Mouse (Mus musculus) heart, embryonic 12.5 days (tissue): ENCODE measurements around the gene Chordc1. TPM values are rescaled to one million over a fixed set of nuclear protein-coding genes. Genes with fewer than 3 reads are reported as not detected.
"Not testable (repeated sequence)": the region's sequence is repeated elsewhere in the genome, so short reads cannot be mapped to it uniquely, and the experiment has no call there.

ENCODE experiments used
- ATAC-seq: fragments of 200-750 bp; cut with Nextera tagmentation; 2 replicates; pipeline ENCODE4 v1.8.0; 2017; ENCODE audit warnings: moderate TSS enrichment, moderate library complexity; ENCODE audit not compliant: insufficient number of reproducible peaks, low FRiP score
- H3K27ac ChIP-seq: fragments of 300-500 bp; sonication (generic); 2 replicates; pipeline ENCODE4 v1.5.1; 2016; ENCODE audit warnings: mild to moderate bottlenecking, moderate library complexity; ENCODE audit not compliant: poor library complexity, severe bottlenecking
- H3K27me3 ChIP-seq: fragments of 300-500 bp; sonication (generic); replicated peaks from 2 replicates; pipeline ENCODE4 v1.6.1; 2016; ENCODE audit warnings: mild to moderate bottlenecking, moderate library complexity
- H3K36me3 ChIP-seq: fragments of 300-500 bp; sonication (generic); 2 replicates; pipeline ENCODE4 v1.6.1; 2016; ENCODE audit warnings: mild to moderate bottlenecking, moderate library complexity
- H3K4me1 ChIP-seq: fragments of 300-500 bp; sonication (generic); replicated peaks from 2 replicates; pipeline ENCODE4 v1.6.1; 2016; ENCODE audit warnings: mild to moderate bottlenecking
- H3K4me2 ChIP-seq: fragments of 300-500 bp; sonication (generic); 2 replicates; pipeline ENCODE4 v1.6.1; 2016; ENCODE audit warnings: mild to moderate bottlenecking, moderate library complexity
- H3K4me3 ChIP-seq: fragments of 300-500 bp; sonication (generic); 2 replicates; pipeline ENCODE4 v1.5.1; 2016; ENCODE audit warnings: mild to moderate bottlenecking
- H3K9ac ChIP-seq: fragments of 300-500 bp; sonication (generic); 2 replicates; pipeline ENCODE4 v1.6.1; 2016; ENCODE audit warnings: mild to moderate bottlenecking, moderate library complexity
- H3K9me3 ChIP-seq: fragments of 300-500 bp; sonication (generic); replicated peaks from 2 replicates; pipeline ENCODE4 v1.6.1; 2016; ENCODE audit warnings: mild to moderate bottlenecking, moderate library complexity
- WGBS: fragments of 180-500 bp; shearing (Covaris S2); methylation state at CpG from one replicate; pipeline ENCODE4 v1.1.7; 2016; 5-methylcytosine and 5-hydroxymethylcytosine counted together
- polyA plus RNA-seq: library from polyadenylated mRNA; unstranded; fragments of >200 nt; fragmentation: Nextera tagmentation; extraction: Ambion mirVana; gene quantifications from 2 replicates; pipeline ENCODE4 v1.2.1, GENCODE M21; 2016

Gene Chordc1
- 79.4 and 83.7 TPM in 2 replicates for polyA plus RNA-seq

DNA sequence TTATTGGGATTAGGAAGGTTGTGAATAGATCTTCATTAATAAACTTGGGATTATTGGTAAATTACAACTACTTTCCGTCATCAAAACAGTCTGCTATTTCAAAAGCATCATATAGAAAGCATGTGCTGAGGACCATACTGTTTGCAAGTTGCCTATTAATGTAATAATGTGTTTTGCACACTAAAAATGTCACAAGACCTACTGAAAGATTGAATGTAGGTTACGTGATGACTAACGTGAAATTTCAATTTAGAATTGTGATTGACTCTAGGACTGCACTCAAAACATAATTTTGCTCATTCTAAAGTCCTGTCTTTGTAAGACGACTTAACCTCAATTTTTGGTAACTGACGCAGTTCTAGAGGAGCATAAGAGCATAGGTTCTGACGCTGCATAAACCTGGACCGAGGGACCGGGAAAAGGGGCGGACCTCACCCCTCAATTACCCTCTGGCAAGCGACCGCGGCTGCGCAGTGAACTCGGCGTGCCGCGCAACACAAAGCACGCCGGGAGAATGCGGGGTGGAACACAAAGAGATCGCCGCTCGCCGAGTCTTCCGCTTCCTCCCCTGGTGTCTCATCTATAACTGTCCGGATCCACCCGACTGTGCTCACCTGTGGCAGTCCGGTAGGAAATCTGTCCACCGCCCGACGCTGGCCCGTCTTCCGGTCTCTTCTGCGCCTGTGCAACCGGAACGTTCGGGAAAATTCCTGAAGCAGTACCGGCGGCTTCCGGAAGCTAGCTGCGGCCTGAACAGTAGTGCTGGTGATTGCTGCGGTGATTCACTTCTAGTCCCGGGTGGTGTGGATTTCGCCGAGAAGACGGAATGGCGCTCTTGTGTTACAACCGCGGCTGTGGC lies at the start of gene Chordc1:
Gene Chordc1 (plus strand): TSS at position 555 of the 859 bp plus-strand sequence.
- peak; percentile 99 for ATAC-seq
- 3% methylated on average over 49 of the region's 49 CpGs for WGBS
- Histone ChIP-seq H3K4me2 (peak within 1 kb of the TSS; percentile 93), H3K4me1 (peaks cover 7% of the 10 kb centered on the region), H3K9me3 (no peaks in the 10 kb centered on the region), H3K36me3 (0 out of 2 replicates have a peak, but pooled peaks cover 3% of the 10 kb centered on the region), H3K27me3 (no peaks in the 10 kb centered on the region), H3K9ac (peak within 1 kb of the TSS; percentile 98), H3K4me3 (peak within 1 kb of the TSS; percentile 98), H3K27ac (peak within 1 kb of the TSS; percentile 90)

DNA sequence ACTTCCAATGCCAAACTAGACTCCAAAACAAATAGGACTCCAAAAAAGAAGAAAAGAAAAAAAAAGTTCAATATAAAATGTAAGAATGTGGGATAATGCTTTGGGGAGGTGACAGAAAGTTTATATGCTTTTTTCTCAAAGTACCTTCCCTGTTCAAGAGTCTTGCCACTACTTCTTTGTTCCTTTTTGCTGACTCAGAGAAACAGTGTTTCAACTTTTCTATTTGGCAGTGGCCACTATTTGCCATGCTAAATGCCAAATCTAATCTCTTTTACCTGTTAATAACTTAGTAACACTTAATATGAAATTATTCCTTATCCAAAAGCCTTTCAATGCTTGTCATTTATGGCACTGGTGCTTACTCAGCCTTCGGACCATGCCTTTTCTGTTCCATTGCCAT lies 16.0 kb upstream of the Chordc1 start:
- no peak overlapping the region for H3K9ac ChIP-seq
- no peak overlapping the region for H3K4me3 ChIP-seq
- no peak for ATAC-seq
- H3K36me3 ChIP-seq = no peaks in the 10 kb centered on the region
- no peaks in the 10 kb centered on the region for H3K9me3 ChIP-seq
- no peaks in the 10 kb centered on the region for H3K4me1 ChIP-seq
- no peaks in the 10 kb centered on the region for H3K27me3 ChIP-seq
- WGBS = 83% methylated on average over 1 of the region's 1 CpGs
- no peak overlapping the region for H3K4me2 ChIP-seq
- H3K27ac ChIP-seq = no peak overlapping the region

DNA sequence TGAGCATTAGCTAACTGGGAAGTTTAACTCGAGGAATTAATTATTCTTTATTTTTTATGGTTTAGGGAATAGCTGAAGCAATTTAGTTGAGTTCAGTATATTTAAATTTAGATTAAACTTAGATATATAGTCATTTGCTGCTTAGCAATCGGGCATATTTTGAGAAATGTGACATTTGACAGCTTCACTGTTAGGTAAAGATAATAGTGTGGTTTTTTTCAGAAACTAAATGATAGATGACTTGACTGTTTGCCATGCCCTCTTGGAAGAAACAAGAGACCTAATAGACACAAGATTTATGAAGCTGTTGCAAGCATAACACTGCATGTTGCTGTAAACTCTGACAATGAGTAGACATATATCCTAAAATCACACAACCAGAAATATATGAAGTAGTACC lies 15.1 kb upstream of the Chordc1 start:
- no peak for ATAC-seq
- no peaks in the 10 kb centered on the region for H3K4me1 ChIP-seq
- no peaks in the 10 kb centered on the region for H3K36me3 ChIP-seq
- H3K9me3 ChIP-seq = no peaks in the 10 kb centered on the region
- no peak overlapping the region for H3K27ac ChIP-seq
- H3K27me3 ChIP-seq = no peaks in the 10 kb centered on the region
- no peak overlapping the region for H3K4me2 ChIP-seq
- H3K4me3 ChIP-seq = no peak overlapping the region
- WGBS = 34% methylated on average over 2 of the region's 2 CpGs
- no peak overlapping the region for H3K9ac ChIP-seq

DNA sequence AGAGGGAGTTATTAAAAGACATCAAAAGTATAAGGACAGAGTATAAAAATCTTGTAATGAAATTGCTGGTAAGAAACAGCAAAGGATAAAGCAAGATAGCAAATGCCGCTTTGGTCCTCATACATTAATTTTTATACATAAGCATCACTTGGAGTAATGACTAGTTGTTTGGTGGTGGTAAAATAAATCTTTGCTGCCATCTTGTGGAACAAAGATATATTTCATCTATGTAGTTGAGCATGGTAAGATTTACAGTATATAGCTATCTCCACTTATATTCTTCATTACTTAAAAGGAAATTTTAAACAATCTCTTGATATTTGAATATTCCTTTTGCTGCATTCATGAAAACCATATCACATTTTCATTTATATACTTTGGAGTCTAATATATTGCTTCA lies 14.4 kb upstream of the Chordc1 start:
- no peaks in the 10 kb centered on the region for H3K36me3 ChIP-seq
- H3K4me1 ChIP-seq = no peaks in the 10 kb centered on the region
- no peak for ATAC-seq
- 40% methylated on average over 1 of the region's 1 CpGs for WGBS
- no peak overlapping the region for H3K27ac ChIP-seq
- H3K9me3 ChIP-seq = no peaks in the 10 kb centered on the region
- no peak overlapping the region for H3K9ac ChIP-seq
- no peak overlapping the region for H3K4me2 ChIP-seq
- H3K27me3 ChIP-seq = no peaks in the 10 kb centered on the region
- no peak overlapping the region for H3K4me3 ChIP-seq

DNA sequence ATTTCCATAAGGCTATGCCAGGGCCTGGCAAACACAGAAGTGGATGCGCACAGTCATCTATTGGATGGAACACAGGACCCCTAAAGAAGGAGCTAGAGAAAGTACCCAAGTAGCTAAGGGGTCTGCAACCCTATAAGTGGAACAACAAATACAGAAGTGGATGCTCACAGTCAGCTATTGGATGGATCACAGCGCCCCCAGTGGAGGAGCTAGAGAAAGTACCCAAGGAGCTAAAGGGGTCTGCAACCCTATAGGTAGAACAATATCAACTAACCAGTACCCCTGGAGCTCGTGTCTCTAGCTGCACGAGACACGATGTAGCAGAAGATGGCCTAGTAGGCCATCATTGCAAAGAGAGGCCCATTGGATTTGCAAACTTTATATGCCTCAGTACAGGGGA lies 13.2 kb upstream of the Chordc1 start:
- not testable (repeated sequence) for ATAC-seq, H3K4me3 ChIP-seq, H3K27me3 ChIP-seq, H3K27ac ChIP-seq, H3K9me3 ChIP-seq, H3K4me1 ChIP-seq, H3K4me2 ChIP-seq, H3K36me3 ChIP-seq, H3K9ac ChIP-seq
- WGBS = 31% methylated on average over 5 of the region's 5 CpGs

DNA sequence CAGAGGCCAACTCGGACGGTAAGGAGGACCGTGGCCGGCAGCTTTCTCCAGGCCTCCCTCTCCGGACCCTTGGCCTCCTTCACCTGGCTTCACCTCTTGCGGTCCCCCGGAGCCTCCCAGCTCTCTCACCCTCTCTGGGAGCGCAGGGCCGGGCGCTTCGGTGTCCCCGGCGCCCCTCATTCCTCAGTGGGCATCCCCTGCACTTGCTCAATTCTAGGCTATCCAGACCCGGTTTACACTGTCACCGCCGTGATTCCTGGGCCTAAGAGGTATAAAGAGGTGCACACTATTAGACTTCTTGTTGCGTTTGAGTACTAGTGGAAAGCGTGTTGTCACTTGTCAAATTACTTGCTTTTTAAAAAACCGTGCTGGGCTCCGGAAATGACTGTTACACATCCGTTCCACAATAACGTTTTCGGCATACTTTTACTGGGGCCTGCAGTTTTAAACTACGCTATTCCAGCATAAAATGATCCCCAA lies 558 bp downstream of the Chordc1 start:
- Histone ChIP-seq H3K36me3 (peaks cover 6% of the 10 kb centered on the region; the same call in 1 of the 2 replicates), H3K4me2 (peak overlapping the region; percentile 93), H3K27me3 (no peaks in the 10 kb centered on the region), H3K9me3 (no peaks in the 10 kb centered on the region), H3K27ac (peak overlapping the region; percentile 90), H3K9ac (peak overlapping the region; percentile 98), H3K4me3 (peak overlapping the region; percentile 98), H3K4me1 (peaks cover 7% of the 10 kb centered on the region)
- peak; percentile 67 for ATAC-seq
- 1% methylated on average over 24 of the region's 24 CpGs for WGBS

DNA sequence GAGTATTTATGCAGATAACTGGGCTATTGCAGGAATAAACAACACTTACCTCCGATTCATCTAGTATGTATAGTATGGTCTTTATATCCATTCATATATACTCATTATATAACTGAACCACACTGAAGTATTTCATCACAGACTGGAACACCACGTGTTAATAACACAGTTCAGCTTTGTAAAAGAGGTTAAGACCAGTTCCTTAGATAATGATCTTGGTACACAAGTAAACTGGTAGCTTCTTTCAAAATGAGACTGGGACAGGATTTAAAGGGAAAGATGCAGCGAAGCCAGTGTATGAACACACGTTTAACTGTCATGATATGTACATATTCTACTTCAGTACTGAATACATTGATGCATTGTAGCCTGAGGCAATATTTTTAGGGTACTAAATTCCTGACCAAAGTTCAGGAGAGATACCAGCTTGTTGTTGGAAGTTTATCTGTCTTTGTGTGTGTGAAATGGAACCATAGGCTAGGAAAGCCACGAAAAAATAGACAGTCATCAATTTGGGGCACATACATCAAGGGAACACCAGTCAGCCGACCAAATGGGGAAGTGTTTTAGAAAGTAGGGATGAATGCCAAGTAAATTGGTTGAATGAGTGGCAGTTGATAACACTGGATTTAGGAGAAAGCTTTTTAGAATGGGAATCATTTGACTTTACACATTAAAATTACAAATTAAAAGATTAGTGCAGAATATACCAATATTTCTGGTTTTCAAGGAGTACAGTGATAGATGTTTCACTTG lies 1.3 kb downstream of the Chordc1 start:
- Histone ChIP-seq H3K9ac (peak overlapping the region; percentile 98), H3K9me3 (no peaks in the 10 kb centered on the region), H3K4me1 (peaks cover 7% of the 10 kb centered on the region), H3K4me2 (peak overlapping the region; percentile 93), H3K27me3 (no peaks in the 10 kb centered on the region), H3K27ac (no peak overlapping the region), H3K36me3 (peaks cover 6% of the 10 kb centered on the region; the same call in 1 of the 2 replicates), H3K4me3 (peak overlapping the region; percentile 98)
- 40% methylated on average over 6 of the region's 6 CpGs for WGBS
- no peak for ATAC-seq

DNA sequence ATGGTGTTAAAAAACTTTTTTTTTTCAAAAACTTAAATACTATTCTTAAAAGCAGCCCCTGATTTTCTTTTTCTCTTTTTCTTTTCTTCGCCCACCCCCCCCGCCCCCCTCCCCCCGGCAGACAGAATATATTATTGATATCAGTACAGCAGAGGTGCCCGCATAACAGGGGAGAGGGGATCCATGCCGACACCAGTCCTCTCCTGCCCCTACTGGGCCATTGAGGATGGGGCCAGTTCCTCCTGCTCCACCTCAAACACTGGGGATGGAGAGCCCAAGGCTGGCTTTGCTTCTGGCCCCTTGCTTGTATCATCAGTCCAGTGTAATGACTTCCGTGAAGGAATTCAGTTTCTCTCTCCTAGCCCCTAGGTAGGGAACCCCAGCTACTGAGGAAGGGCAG lies 6.4 kb downstream of the Chordc1 start:
- no peaks in the 10 kb centered on the region for H3K9me3 ChIP-seq
- no peak overlapping the region for H3K4me2 ChIP-seq
- no peak overlapping the region for H3K27ac ChIP-seq
- 85% methylated on average over 6 of the region's 6 CpGs for whole genome bisulfite sequencing
- H3K36me3 ChIP-seq = peaks cover 48% of the 10 kb centered on the region
- no peak overlapping the region for H3K9ac ChIP-seq
- H3K4me3 ChIP-seq = no peak overlapping the region
- no peak for ATAC-seq
- H3K27me3 ChIP-seq = no peaks in the 10 kb centered on the region
- peaks cover 4% of the 10 kb centered on the region for H3K4me1 ChIP-seq

DNA sequence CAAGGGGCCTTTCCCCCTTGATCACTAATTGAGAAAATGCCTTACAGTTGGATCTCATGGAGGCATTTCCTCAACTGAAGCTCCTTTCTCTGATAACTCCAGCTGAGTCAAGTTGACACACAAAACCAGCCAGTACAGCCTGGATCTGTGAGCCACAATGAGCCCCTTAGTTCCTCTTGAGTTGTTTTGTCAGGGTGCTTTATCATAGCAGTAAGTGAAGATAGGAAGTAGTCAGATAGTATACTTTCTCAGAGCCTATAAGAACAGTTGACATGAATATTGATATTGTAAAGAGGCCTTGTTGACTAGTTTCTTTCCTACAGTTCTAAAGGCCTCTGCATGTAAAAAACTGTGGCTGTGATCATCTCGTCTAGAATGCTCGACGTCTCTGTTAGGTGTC lies 28.1 kb downstream of the Chordc1 start:
- ATAC-seq = no peak
- H3K4me1 ChIP-seq = no peaks in the 10 kb centered on the region
- no peak overlapping the region for H3K4me2 ChIP-seq
- no peak overlapping the region for H3K27ac ChIP-seq
- H3K9me3 ChIP-seq = no peaks in the 10 kb centered on the region
- WGBS = 75% methylated on average over 3 of the region's 3 CpGs
- H3K27me3 ChIP-seq = no peaks in the 10 kb centered on the region
- no peak overlapping the region for H3K4me3 ChIP-seq
- H3K9ac ChIP-seq = no peak overlapping the region
- H3K36me3 ChIP-seq = peaks cover 10% of the 10 kb centered on the region
